15 mouse cellular contexts compared by ENCODE assay signal in the genomic region with DNA sequence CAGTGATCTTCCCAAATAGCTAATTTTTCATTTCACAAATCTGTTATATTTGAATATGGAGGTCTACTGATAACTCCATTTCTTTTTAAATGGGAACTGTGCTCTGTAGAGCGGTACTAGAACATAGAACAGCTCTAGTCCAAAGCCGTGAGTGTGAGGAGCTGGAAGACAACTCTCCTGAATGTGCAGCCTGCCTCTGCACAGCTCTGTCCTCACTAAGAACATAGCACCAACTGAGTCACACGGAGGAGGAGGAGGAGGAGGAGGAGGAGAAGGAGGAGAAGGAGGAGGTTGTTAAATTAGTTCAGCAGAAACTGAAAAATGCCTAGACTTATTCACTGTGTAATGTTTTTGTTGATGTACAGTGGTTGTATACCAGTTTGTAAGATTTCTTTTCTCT. TPM values are rescaled to one million over a fixed set of nuclear protein-coding genes. Genes with fewer than 3 reads are reported as not detected.
A peak's percentile ranks its signal among the peaks of the same experiment; 100 is the strongest.
DNase-seq lines count a peak whose midpoint lies in the region; ATAC-seq and TF ChIP-seq lines count a peak whose summit lies in the region.
"Had no signal": no experiment of that assay in that cellular context is flagged by ENCODE, and none has a peak within 500 bp of the region (broad histone marks: within the 10 kb centered on the region; RNA-seq: fewer than 3 reads in every experiment).

No protein-coding gene starts in this region.

- no peak overlapping the region for H3K27ac ChIP-seq in forebrain, embryonic 15.5 days (replicated peaks)
- H3K27ac ChIP-seq in forebrain, embryonic 11.5 days (ENCODE audit: low read depth, low read length), result no peak overlapping the region
- no peak overlapping the region for H3K27ac ChIP-seq in intestine, embryonic 16.5 days (ENCODE audit: low read length)
- no peak overlapping the region for H3K27ac ChIP-seq in intestine, embryonic 15.5 days
- peak overlapping the region; percentile 85 for H3K27ac ChIP-seq in left cerebral cortex, adult 2 months
- H3K27ac ChIP-seq: embryonic facial prominence, embryonic 10.5 days; embryonic facial prominence, embryonic 12.5 days; forebrain, embryonic 12.5 days had no signal

- no peak overlapping the region for H3K4me2 ChIP-seq in forebrain, embryonic 15.5 days (replicated peaks)
- H3K4me2 ChIP-seq in forebrain, embryonic 11.5 days (ENCODE audit: low read depth, low read length, severe bottlenecking), result no peak overlapping the region
- no peak overlapping the region for H3K4me2 ChIP-seq in intestine, embryonic 16.5 days (ENCODE audit: low read depth, low read length)
- no peak overlapping the region for H3K4me2 ChIP-seq in intestine, embryonic 15.5 days (replicated peaks)
- H3K4me2 ChIP-seq: embryonic facial prominence, embryonic 12.5 days; forebrain, embryonic 12.5 days had no signal

- ATAC-seq in forebrain, embryonic 15.5 days (replicated peaks), result 0 out of 2 replicates have a peak, but pooled peaks have one; percentile 23
- no peak for ATAC-seq in forebrain, embryonic 11.5 days (replicated peaks; ENCODE audit: low FRiP score)
- 0 out of 2 replicates have a peak, but pooled peaks have one; percentile 5 for ATAC-seq in intestine, embryonic 16.5 days
- no peak for ATAC-seq in intestine, embryonic 15.5 days
- ATAC-seq in activated CD4-positive, CD25-positive, alpha-beta regulatory T cell, adult 4 months, result no peak

- DNase-seq in forebrain, embryonic 11.5 days (ENCODE audit: low spot score), result no peak
- no peak for DNase-seq in left cerebral cortex, adult 2 months (ENCODE audit: extremely low spot score in 1 of 2, low spot score in 2 of 2)
- DNase-seq in left cerebral cortex, adult 9 months (ENCODE audit: low spot score in 2 of 2), result no peak
- DNase-seq in brain, adult 2 months (ENCODE audit: low read depth, low spot score), result peak; percentile 57

- H3K36me3 ChIP-seq in forebrain, embryonic 15.5 days, result peaks cover 57% of the 10 kb centered on the region
- peaks cover 15% of the 10 kb centered on the region for H3K36me3 ChIP-seq in forebrain, embryonic 11.5 days (ENCODE audit: control insufficient read depth, insufficient read depth, low read length)
- peaks cover 11% of the 10 kb centered on the region for H3K36me3 ChIP-seq in intestine, embryonic 16.5 days (ENCODE audit: control insufficient read depth, insufficient read depth, low read length)
- peaks cover 18% of the 10 kb centered on the region; the same call in 1 of the 2 replicates for H3K36me3 ChIP-seq in intestine, embryonic 15.5 days

- no peaks in the 10 kb centered on the region for H3K27me3 ChIP-seq in forebrain, embryonic 15.5 days
- no peaks in the 10 kb centered on the region for H3K27me3 ChIP-seq in forebrain, embryonic 11.5 days (ENCODE audit: control insufficient read depth, insufficient read depth, low read length)
- no peaks in the 10 kb centered on the region for H3K27me3 ChIP-seq in intestine, embryonic 16.5 days (replicated peaks; ENCODE audit: control insufficient read depth, insufficient read depth, low read length)
- no peaks in the 10 kb centered on the region for H3K27me3 ChIP-seq in intestine, embryonic 15.5 days (replicated peaks)
- H3K27me3 ChIP-seq: CH12.LX; embryonic facial prominence, embryonic 12.5 days; forebrain, embryonic 12.5 days; Patski had no signal

- H3K4me3 ChIP-seq in forebrain, embryonic 15.5 days, result no peak overlapping the region
- H3K4me3 ChIP-seq in forebrain, embryonic 11.5 days (ENCODE audit: low read depth, low read length), result no peak overlapping the region
- H3K4me3 ChIP-seq in intestine, embryonic 16.5 days (ENCODE audit: low read length), result no peak overlapping the region
- no peak overlapping the region for H3K4me3 ChIP-seq in intestine, embryonic 15.5 days (replicated peaks)
- no peak overlapping the region for H3K4me3 ChIP-seq in left cerebral cortex, adult 2 months
- H3K4me3 ChIP-seq: embryonic facial prominence, embryonic 10.5 days; embryonic facial prominence, embryonic 12.5 days; forebrain, embryonic 12.5 days had no signal

- intact Hi-C loops in left cerebral cortex, adult 2 months (cut with DNase I), result loop anchor here (1.0 kb wide), 2 partner anchors 43 to 79 kb away; no protein-coding TSS in a partner anchor

- WGBS in forebrain, embryonic 15.5 days, result 86% methylated on average over 3 of the region's 3 CpGs
- WGBS in forebrain, embryonic 11.5 days, result 83% methylated on average over 3 of the region's 3 CpGs
- 89% methylated on average over 3 of the region's 3 CpGs for WGBS in intestine, embryonic 16.5 days
- 80% methylated on average over 3 of the region's 3 CpGs for WGBS in intestine, embryonic 15.5 days

- no peaks in the 10 kb centered on the region for H3K9me3 ChIP-seq in forebrain, embryonic 15.5 days
- H3K9me3 ChIP-seq in forebrain, embryonic 11.5 days (ENCODE audit: control insufficient read depth, low read length), result no peaks in the 10 kb centered on the region
- H3K9me3 ChIP-seq in intestine, embryonic 16.5 days (ENCODE audit: control insufficient read depth, low read length), result no peaks in the 10 kb centered on the region
- no peaks in the 10 kb centered on the region for H3K9me3 ChIP-seq in intestine, embryonic 15.5 days
- H3K9me3 ChIP-seq: embryonic facial prominence, embryonic 10.5 days; embryonic facial prominence, embryonic 12.5 days; forebrain, embryonic 12.5 days; G1E had no signal

- H3K4me1 ChIP-seq in forebrain, embryonic 15.5 days, result no peaks in the 10 kb centered on the region
- no peaks in the 10 kb centered on the region for H3K4me1 ChIP-seq in forebrain, embryonic 11.5 days (replicated peaks; ENCODE audit: control insufficient read depth, insufficient read depth, low read length)
- no peaks in the 10 kb centered on the region for H3K4me1 ChIP-seq in intestine, embryonic 16.5 days (ENCODE audit: control insufficient read depth, insufficient read depth, low read length)
- H3K4me1 ChIP-seq in intestine, embryonic 15.5 days (replicated peaks), result no peaks in the 10 kb centered on the region
- H3K4me1 ChIP-seq: embryonic facial prominence, embryonic 12.5 days had no signal

- H3K9ac ChIP-seq in forebrain, embryonic 15.5 days (replicated peaks), result no peak overlapping the region
- H3K9ac ChIP-seq in forebrain, embryonic 11.5 days (ENCODE audit: low read length), result no peak overlapping the region
- no peak overlapping the region for H3K9ac ChIP-seq in intestine, embryonic 16.5 days (ENCODE audit: low read depth, low read length)
- no peak overlapping the region for H3K9ac ChIP-seq in intestine, embryonic 15.5 days
- H3K9ac ChIP-seq: embryonic facial prominence, embryonic 12.5 days; forebrain, embryonic 12.5 days; forebrain, postnatal 0 days had no signal

- no peak for TF ChIP-seq CTCF in left cerebral cortex, adult 2 months (IDR thresholded peaks at IDR 0.05)

RNA-seq across cellular contexts. Expression of a gene that starts 19.2 kb away (rescaled TPM):
- polyA plus RNA-seq in forebrain, embryonic 15.5 days (2015; fragmentation: Nextera tagmentation; extraction: Ambion mirVana), result 1,536 and 1,584 TPM in 2 replicates
- polyA plus RNA-seq in forebrain, embryonic 11.5 days (2014; fragmentation: Nextera tagmentation; extraction: Ambion mirVana), result 2,325 and 2,523 TPM in 2 replicates
- polyA plus RNA-seq in intestine, embryonic 16.5 days (2015; fragmentation: Nextera tagmentation; extraction: Ambion mirVana), result 927 and 953 TPM in 2 replicates
- 765 and 774 TPM in 2 replicates for polyA plus RNA-seq in intestine, embryonic 15.5 days (2015; fragmentation: Nextera tagmentation; extraction: Ambion mirVana)
- 1,000 to 10,000 TPM; 1,837 to 1,872 TPM for total RNA-seq in left cerebral cortex, adult 2 months (2021)
- 10 to 100 TPM; 21.3 to 26.2 TPM for polyA plus RNA-seq in activated CD4-positive, CD25-positive, alpha-beta regulatory T cell, adult 4 months (2017; shearing (Covaris generic))
- polyA plus RNA-seq: G1E had no signal

RNA-seq across cellular contexts. Expression of a gene that starts 25.0 kb away (rescaled TPM):
- polyA plus RNA-seq in forebrain, embryonic 15.5 days (2015; fragmentation: Nextera tagmentation; extraction: Ambion mirVana), result 10.6 and 12.0 TPM in 2 replicates
- 12.9 and 15.6 TPM in 2 replicates for polyA plus RNA-seq in forebrain, embryonic 11.5 days (2014; fragmentation: Nextera tagmentation; extraction: Ambion mirVana)
- 11.3 and 12.7 TPM in 2 replicates for polyA plus RNA-seq in intestine, embryonic 16.5 days (2015; fragmentation: Nextera tagmentation; extraction: Ambion mirVana)
- polyA plus RNA-seq in intestine, embryonic 15.5 days (2015; fragmentation: Nextera tagmentation; extraction: Ambion mirVana), result 12.6 and 16.4 TPM in 2 replicates
- total RNA-seq in left cerebral cortex, adult 2 months (2021), result 10 to 100 TPM; 18.9 to 20.2 TPM
- polyA plus RNA-seq in activated CD4-positive, CD25-positive, alpha-beta regulatory T cell, adult 4 months (2017; shearing (Covaris generic)), result 1 to 10 TPM; 2.7 to 4.3 TPM

Comparison
In these comparisons a context has a peak if more than half of its experiments do, and no peak if none do; other contexts are left out.
1. ATAC-seq: peak in forebrain, embryonic 15.5 days (single experiment) and intestine, embryonic 16.5 days (single experiment); none in forebrain, embryonic 11.5 days (single experiment), intestine, embryonic 15.5 days (single experiment) and activated CD4-positive, CD25-positive, alpha-beta regulatory T cell, adult 4 months (single experiment).
2. RNA of a gene that starts 19.2 kb away (polyA plus RNA-seq): 2,325 to 2,523 TPM in forebrain, embryonic 11.5 days, 1,536 to 1,584 TPM in forebrain, embryonic 15.5 days, 927 to 953 TPM in intestine, embryonic 16.5 days and 765 to 774 TPM in intestine, embryonic 15.5 days; 21.3 to 26.2 TPM in activated CD4-positive, CD25-positive, alpha-beta regulatory T cell, adult 4 months; every median in the first group is over 10 times any median in the second.